Mouse (Mus musculus): Measurements from ENCODE around the gene Eps8l2.

- no peak for TF ChIP-seq POLR2A (IDR thresholded peaks at IDR 0.05; ENCODE audit: control insufficient read depth, low read depth, low read length)
- TF ChIP-seq CTCF (IDR thresholded peaks at IDR 0.05; ENCODE audit: control insufficient read depth, insufficient read depth, insufficient replicate concordance, low read depth, low read length): no peak
These were observed 49.9 kb downstream of the Eps8l2 start for GRCm38 (mm10) chr7:141388487-141389109.
